Mouse (Mus musculus): ENCODE measurements at regions not wholly inside any gene's neighbourhood (a gene's known extent, or its start where the extent isn't known, plus 50 kb on each side); places are given as distances from the start of the nearest gene placed in this dataset.

DNA sequence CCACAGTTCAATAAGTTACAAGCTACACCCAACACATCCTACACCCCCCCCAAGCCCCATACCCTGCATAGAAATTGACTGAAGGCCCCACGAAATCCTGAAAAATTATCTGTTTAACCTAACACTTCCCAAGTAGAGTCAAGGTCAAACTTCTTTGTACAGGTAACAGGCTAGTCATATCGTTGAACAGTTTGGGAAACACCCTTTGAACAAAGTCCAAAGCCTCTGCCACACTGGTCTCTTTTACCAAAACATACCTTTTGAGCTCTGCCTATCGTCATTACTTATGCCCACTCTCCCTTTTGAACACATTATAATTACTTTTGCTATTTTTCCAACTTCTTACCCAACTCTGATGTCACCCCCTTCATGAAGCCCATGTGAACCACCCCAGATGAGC lies 117.0 kb upstream of the Nr2f2 start:
- Histone ChIP-seq H3K27me3 (ENCODE audit: insufficient read depth, low read length) (no peaks in the 10 kb centered on the region), H3K36me3 (ENCODE audit: insufficient read depth, low read length) (no peaks in the 10 kb centered on the region), H3K4me1 (replicated peaks; ENCODE audit: low read depth, low read length) (no peaks in the 10 kb centered on the region), H3K4me3 (replicated peaks; ENCODE audit: low read length) (no peak overlapping the region), H3K9me3 (ENCODE audit: low read length) (no peaks in the 10 kb centered on the region)
- TF ChIP-seq NANOG (IDR thresholded peaks at IDR 0.05; ENCODE audit: borderline replicate concordance, low read length) (no peak), CTCF (conservative IDR thresholded peaks at IDR 0.05; ENCODE audit: low read length) (no peak), POU5F1 (IDR thresholded peaks at IDR 0.05; ENCODE audit: borderline replicate concordance, low read length) (no peak)

DNA sequence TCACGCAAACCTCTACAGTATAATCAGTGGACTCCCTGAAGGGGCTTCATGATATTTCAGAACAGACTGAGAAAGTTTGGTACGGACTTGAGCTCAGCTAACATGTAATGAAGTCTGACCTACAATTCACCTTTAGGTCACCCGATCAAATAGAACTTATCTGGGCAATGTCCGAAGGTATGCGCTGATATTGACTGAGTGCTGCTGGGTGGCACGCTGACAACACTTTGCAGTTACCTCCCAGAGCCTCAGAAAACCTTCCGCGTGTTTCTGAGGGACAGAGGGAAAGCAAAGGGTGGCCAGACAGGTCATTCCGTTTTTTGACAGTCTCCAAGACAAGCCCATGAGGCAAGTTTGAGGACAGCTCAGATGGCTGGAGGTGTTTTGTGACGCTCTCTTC lies 115.3 kb upstream of the Nr2f2 start:
- Histone ChIP-seq H3K9me3 (ENCODE audit: low read length) (no peaks in the 10 kb centered on the region), H3K4me3 (replicated peaks; ENCODE audit: low read length) (no peak overlapping the region), H3K36me3 (ENCODE audit: insufficient read depth, low read length) (no peaks in the 10 kb centered on the region), H3K4me1 (replicated peaks; ENCODE audit: low read depth, low read length) (no peaks in the 10 kb centered on the region), H3K27me3 (ENCODE audit: insufficient read depth, low read length) (no peaks in the 10 kb centered on the region)
- TF ChIP-seq CTCF (conservative IDR thresholded peaks at IDR 0.05; ENCODE audit: low read length) (no peak), POU5F1 (IDR thresholded peaks at IDR 0.05; ENCODE audit: borderline replicate concordance, low read length) (no peak), NANOG (IDR thresholded peaks at IDR 0.05; ENCODE audit: borderline replicate concordance, low read length) (no peak)

- H3K9me3 ChIP-seq (ENCODE audit: low read length), result no peaks in the 10 kb centered on the region
- TF ChIP-seq NANOG (IDR thresholded peaks at IDR 0.05; ENCODE audit: borderline replicate concordance, low read length), result no peak
- no peak for TF ChIP-seq POU5F1 (IDR thresholded peaks at IDR 0.05; ENCODE audit: borderline replicate concordance, low read length)
- no peak for TF ChIP-seq CTCF (conservative IDR thresholded peaks at IDR 0.05; ENCODE audit: low read length)
- no peaks in the 10 kb centered on the region for H3K27me3 ChIP-seq (ENCODE audit: insufficient read depth, low read length)
- H3K4me3 ChIP-seq (replicated peaks; ENCODE audit: low read length), result no peak overlapping the region
- H3K4me1 ChIP-seq (replicated peaks; ENCODE audit: low read depth, low read length), result no peaks in the 10 kb centered on the region
- H3K36me3 ChIP-seq (ENCODE audit: insufficient read depth, low read length), result no peaks in the 10 kb centered on the region
Measured at GRCm38 (mm10) chr7:70472786-70473185, 106.3 kb upstream of the Nr2f2 start.

DNA sequence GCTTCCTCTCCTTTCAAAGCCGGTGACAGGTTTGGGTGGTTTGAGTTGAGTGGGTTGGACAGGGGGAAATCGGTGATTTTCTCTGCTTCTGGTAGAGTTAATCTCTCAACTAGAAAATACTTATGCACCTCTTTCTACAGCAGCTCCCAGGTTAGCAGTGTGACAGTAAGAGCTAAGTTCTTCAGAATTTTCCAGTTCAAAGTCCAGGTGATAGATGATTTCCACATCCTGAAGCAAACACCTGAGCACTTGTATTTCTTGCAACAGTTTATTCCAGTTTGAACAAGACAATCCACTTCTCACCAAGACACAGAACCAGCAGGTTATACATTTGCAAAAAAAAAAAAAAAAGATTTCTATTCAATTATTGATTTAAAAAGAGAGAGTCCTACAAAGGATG lies 104.0 kb upstream of the Nr2f2 start:
- TF ChIP-seq POU5F1 (IDR thresholded peaks at IDR 0.05; ENCODE audit: borderline replicate concordance, low read length) (no peak), CTCF (conservative IDR thresholded peaks at IDR 0.05; ENCODE audit: low read length) (no peak), NANOG (IDR thresholded peaks at IDR 0.05; ENCODE audit: borderline replicate concordance, low read length) (no peak)
- Histone ChIP-seq H3K36me3 (ENCODE audit: insufficient read depth, low read length) (no peaks in the 10 kb centered on the region), H3K4me1 (replicated peaks; ENCODE audit: low read depth, low read length) (no peaks in the 10 kb centered on the region), H3K27me3 (ENCODE audit: insufficient read depth, low read length) (no peaks in the 10 kb centered on the region), H3K9me3 (ENCODE audit: low read length) (no peaks in the 10 kb centered on the region), H3K4me3 (replicated peaks; ENCODE audit: low read length) (no peak overlapping the region)

- Histone ChIP-seq H3K4me1 (replicated peaks; ENCODE audit: low read depth, low read length) (no peaks in the 10 kb centered on the region), H3K36me3 (ENCODE audit: insufficient read depth, low read length) (no peaks in the 10 kb centered on the region), H3K27me3 (ENCODE audit: insufficient read depth, low read length) (no peaks in the 10 kb centered on the region), H3K4me3 (replicated peaks; ENCODE audit: low read length) (no peak overlapping the region), H3K9me3 (ENCODE audit: low read length) (no peaks in the 10 kb centered on the region)
- TF ChIP-seq CTCF (conservative IDR thresholded peaks at IDR 0.05; ENCODE audit: low read length) (no peak), POU5F1 (IDR thresholded peaks at IDR 0.05; ENCODE audit: borderline replicate concordance, low read length) (no peak), NANOG (IDR thresholded peaks at IDR 0.05; ENCODE audit: borderline replicate concordance, low read length) (no peak)
Measured at GRCm38 (mm10) chr7:70462131-70462530, 95.6 kb upstream of the Nr2f2 start.

GRCm38 (mm10) chr7:70454525-70454924 lies 88.0 kb upstream of the Nr2f2 start:
- H3K27me3 ChIP-seq (ENCODE audit: insufficient read depth, low read length), result no peaks in the 10 kb centered on the region
- H3K4me1 ChIP-seq (replicated peaks; ENCODE audit: low read depth, low read length), result no peaks in the 10 kb centered on the region
- TF ChIP-seq CTCF (conservative IDR thresholded peaks at IDR 0.05; ENCODE audit: low read length) (no peak), POU5F1 (IDR thresholded peaks at IDR 0.05; ENCODE audit: borderline replicate concordance, low read length) (no peak), NANOG (IDR thresholded peaks at IDR 0.05; ENCODE audit: borderline replicate concordance, low read length) (no peak)
- H3K36me3 ChIP-seq (ENCODE audit: insufficient read depth, low read length), result no peaks in the 10 kb centered on the region
- H3K9me3 ChIP-seq (ENCODE audit: low read length), result no peaks in the 10 kb centered on the region
- no peak overlapping the region for H3K4me3 ChIP-seq (replicated peaks; ENCODE audit: low read length)

DNA sequence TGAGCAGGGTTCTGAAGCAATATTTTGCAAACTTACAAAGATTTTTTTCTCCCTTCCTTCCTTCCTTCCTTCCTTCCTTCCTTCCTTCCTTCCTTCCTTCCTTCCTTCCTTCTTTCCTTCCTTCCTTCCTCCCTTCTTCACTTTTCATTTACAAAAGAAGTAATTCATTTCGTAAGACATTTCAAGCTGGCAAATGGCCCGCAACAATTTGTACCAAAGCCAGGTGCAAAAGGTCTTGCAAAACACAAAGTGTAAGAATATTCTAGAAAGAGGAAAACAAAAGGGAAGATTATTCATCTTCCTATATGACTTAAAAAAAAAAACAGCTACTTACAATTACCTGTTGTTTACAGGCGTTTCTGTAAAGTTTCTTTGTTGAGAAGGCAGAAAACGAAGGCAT lies 86.3 kb upstream of the Nr2f2 start:
- no peaks in the 10 kb centered on the region for H3K4me1 ChIP-seq (replicated peaks; ENCODE audit: low read depth, low read length)

DNA sequence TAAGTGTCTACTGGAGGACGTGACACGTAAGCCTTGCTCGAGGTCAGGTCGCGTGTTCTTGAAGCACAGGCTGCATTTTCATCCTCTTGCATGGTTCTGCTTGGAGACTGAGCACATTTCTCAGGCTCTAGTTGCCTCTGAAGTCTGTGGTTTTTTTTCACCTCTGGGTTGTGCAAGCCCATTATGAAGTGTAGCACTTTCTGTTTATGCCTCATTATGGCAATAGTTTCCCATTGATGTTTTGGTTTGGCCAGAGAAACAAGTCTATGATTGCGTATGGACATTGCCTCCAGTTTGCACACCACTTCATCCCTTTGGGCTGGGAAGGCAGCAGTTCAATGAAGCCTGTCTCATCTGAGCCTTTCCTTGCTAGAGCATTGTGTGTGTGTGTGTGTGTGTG lies 72.4 kb upstream of the Nr2f2 start:
- no peaks in the 10 kb centered on the region for H3K4me1 ChIP-seq (replicated peaks; ENCODE audit: low read depth, low read length)
- H3K36me3 ChIP-seq (ENCODE audit: insufficient read depth, low read length), result no peaks in the 10 kb centered on the region

More for the DNA sequence above, 86.3 kb upstream of the Nr2f2 start:
- Histone ChIP-seq H3K9me3 (ENCODE audit: low read length) (no peaks in the 10 kb centered on the region), H3K4me3 (replicated peaks; ENCODE audit: low read length) (no peak overlapping the region), H3K27me3 (ENCODE audit: insufficient read depth, low read length) (no peaks in the 10 kb centered on the region), H3K36me3 (ENCODE audit: insufficient read depth, low read length) (no peaks in the 10 kb centered on the region)
- TF ChIP-seq NANOG (IDR thresholded peaks at IDR 0.05; ENCODE audit: borderline replicate concordance, low read length) (no peak), CTCF (conservative IDR thresholded peaks at IDR 0.05; ENCODE audit: low read length) (no peak), POU5F1 (IDR thresholded peaks at IDR 0.05; ENCODE audit: borderline replicate concordance, low read length) (no peak)

GRCm38 (mm10) chr7:70433838-70434237 lies 67.3 kb upstream of the Nr2f2 start:
- H3K36me3 ChIP-seq (ENCODE audit: insufficient read depth, low read length), result no peaks in the 10 kb centered on the region
- TF ChIP-seq POU5F1 (IDR thresholded peaks at IDR 0.05; ENCODE audit: borderline replicate concordance, low read length) (no peak), NANOG (IDR thresholded peaks at IDR 0.05; ENCODE audit: borderline replicate concordance, low read length) (no peak), CTCF (conservative IDR thresholded peaks at IDR 0.05; ENCODE audit: low read length) (no peak)
- H3K4me1 ChIP-seq (replicated peaks; ENCODE audit: low read depth, low read length), result no peaks in the 10 kb centered on the region

More for the DNA sequence above, 72.4 kb upstream of the Nr2f2 start:
- TF ChIP-seq POU5F1 (IDR thresholded peaks at IDR 0.05; ENCODE audit: borderline replicate concordance, low read length) (no peak), CTCF (conservative IDR thresholded peaks at IDR 0.05; ENCODE audit: low read length) (no peak), NANOG (IDR thresholded peaks at IDR 0.05; ENCODE audit: borderline replicate concordance, low read length) (no peak)
- H3K9me3 ChIP-seq (ENCODE audit: low read length), result no peaks in the 10 kb centered on the region
- no peak overlapping the region for H3K4me3 ChIP-seq (replicated peaks; ENCODE audit: low read length)
- H3K27me3 ChIP-seq (ENCODE audit: insufficient read depth, low read length), result no peaks in the 10 kb centered on the region

More at GRCm38 (mm10) chr7:70433838-70434237, 67.3 kb upstream of the Nr2f2 start:
- Histone ChIP-seq H3K27me3 (ENCODE audit: insufficient read depth, low read length) (no peaks in the 10 kb centered on the region), H3K4me3 (replicated peaks; ENCODE audit: low read length) (no peak overlapping the region), H3K9me3 (ENCODE audit: low read length) (no peaks in the 10 kb centered on the region)

Measured in E14TG2a.4 (cell line).